Mouse (Mus musculus): ENCODE measurements around the gene Rbx1.

Rbx1 gene

DNA sequence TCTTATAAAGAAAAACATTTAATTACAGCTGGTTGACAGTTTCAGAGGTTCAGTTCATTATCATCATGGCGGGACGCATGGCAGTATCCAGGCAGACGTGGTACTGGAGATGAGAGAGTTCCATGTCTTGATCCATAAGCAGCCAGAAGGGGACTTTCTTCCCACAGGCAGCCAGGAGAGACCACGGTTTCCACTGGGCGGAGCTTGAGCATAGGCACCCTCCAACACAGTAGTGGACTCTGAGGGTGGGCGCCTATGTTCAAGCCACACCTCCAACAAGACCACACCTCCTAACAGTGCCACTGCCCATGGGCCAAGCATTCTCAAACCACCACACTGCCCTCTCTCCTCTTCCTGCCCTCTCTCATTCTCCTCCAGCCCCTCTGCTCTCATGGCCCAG is 17.6 kb downstream of the Rbx1 start:
- no peak for DNase-seq (ENCODE audit: low spot score in 2 of 2)

GRCm38 (mm10) chr15:81485483-81485882 is 19.4 kb downstream of the Rbx1 start:
- DNase-seq (ENCODE audit: low spot score in 2 of 2) = no peak

GRCm38 (mm10) chr15:81503466-81503865 is 37.4 kb downstream of the Rbx1 start:
- DNase-seq (ENCODE audit: low spot score in 2 of 2) = no peak

DNA sequence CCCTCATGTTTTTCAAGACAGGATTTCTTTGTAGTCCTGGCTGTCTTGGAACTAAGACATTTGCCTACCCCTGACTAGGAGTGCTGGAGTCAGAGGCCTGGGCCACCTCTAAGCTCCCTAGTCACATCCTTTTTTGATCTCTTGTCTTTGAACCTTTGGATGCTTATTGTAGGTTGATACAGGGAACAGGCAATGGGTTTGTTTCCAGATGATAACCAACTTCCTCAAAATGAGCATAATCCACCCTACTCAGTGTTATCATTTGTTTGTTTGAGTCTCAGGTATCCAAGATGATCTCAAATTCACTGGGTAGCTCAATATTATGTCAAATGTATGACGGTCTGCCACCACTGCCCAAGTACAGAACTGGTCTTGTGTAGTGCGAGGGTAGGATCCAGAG is 37.9 kb downstream of the Rbx1 start:
- no peak for DNase-seq (ENCODE audit: low spot score in 2 of 2)

- DNase-seq (ENCODE audit: low spot score in 2 of 2) = peak; percentile 37 to 78
Measured at GRCm38 (mm10) chr15:81507201-81507600, 41.1 kb downstream of the Rbx1 start.

- no peak for DNase-seq (ENCODE audit: low spot score in 2 of 2)
Measured at GRCm38 (mm10) chr15:81510621-81511020, 44.5 kb downstream of the Rbx1 start.

DNA sequence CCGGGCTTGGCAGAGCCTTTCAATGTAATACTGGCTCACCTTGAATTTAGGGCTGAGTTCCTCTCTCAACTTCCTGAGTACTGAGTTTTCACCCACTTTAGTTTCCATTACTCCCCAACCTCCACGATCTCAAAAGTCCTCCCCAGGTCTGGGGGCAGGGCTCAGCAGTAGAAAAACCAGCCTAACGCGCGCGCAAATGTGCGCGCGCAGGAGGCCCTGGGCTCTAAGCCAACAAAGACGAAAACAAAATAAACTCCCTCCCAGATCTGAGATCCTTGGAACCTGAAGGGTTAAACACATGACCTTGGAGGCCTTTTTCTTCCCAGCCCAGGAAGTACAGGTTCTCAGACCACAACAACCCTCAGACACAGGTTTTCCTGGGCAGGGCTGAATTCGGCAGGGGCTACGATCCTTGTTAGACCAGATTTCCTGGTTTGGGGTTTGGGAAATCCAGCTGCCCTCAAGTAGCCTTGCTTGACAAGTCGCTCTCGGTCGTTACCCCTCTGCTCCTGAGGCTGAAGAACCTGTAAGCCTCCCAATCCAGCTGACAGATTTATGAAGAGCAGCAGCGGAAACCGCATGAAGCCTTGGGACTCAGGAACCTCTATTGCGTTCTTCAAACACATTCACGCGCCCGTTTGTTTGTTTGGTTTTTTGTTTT is 45.6 kb downstream of the Rbx1 start:
- DNase-seq (ENCODE audit: low spot score in 2 of 2) = peak; percentile 54 to 82

DNA sequence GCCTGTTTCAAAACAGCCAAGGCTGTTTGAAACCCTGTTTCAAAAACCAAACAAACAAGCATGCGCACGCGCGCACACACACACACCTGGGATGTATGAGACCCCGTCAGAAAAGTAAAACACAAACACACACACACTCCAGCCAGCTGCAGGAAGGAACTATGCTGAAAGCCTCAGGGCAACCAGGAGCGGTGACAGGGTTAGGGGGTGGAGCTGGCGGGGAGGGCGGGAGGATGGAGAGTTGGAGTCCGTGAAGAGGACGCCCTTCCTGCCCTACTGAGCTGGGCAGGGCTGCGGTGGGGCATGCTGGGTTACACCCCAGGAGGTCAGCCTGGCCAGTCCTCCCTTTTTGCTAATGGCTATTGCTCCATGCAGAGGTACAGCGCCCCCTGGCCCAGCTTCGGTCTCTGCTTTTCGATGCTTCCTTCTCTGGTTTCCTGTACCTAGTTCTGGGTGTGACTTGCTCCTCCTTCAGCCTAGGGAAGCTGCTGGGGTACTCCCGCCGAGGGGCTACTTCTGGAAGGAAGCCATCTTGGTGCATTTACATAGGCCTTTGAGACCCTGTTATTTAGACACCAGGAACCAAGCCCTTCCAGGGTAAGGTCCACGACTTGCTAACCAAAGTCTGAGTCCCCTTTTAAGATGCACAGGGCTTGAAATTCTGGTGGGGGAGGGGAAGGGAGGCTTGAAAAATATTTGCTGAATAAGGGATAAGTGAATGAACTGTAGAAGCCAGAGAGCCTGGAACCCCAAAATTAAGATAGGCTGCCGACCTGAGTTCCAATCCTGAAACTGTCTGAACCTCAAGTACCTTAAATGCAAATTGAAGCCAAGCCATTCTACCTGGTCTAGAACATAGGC is 48.2 kb downstream of the Rbx1 start:
- peak; percentile 81 to 92 for DNase-seq (ENCODE audit: low spot score in 2 of 2)

- peak in 1 of 2 experiments; percentile 15 for DNase-seq (ENCODE audit: low spot score in 2 of 2)
Measured at GRCm38 (mm10) chr15:81515221-81515620, 49.1 kb downstream of the Rbx1 start.

- DNase-seq (ENCODE audit: low spot score in 2 of 2) = no peak
Measured at GRCm38 (mm10) chr15:81518031-81518430, 51.9 kb downstream of the Rbx1 start.

- DNase-seq (ENCODE audit: low spot score in 2 of 2) = no peak
Measured at GRCm38 (mm10) chr15:81518761-81519160, 52.7 kb downstream of the Rbx1 start.

GRCm38 (mm10) chr15:81522036-81522751 is 56.1 kb downstream of the Rbx1 start:
- DNase-seq (ENCODE audit: low spot score in 2 of 2) = peak; percentile 83 to 85

GRCm38 (mm10) chr15:81522761-81523168 is 56.7 kb downstream of the Rbx1 start:
- no peak for DNase-seq (ENCODE audit: low spot score in 2 of 2)

DNA sequence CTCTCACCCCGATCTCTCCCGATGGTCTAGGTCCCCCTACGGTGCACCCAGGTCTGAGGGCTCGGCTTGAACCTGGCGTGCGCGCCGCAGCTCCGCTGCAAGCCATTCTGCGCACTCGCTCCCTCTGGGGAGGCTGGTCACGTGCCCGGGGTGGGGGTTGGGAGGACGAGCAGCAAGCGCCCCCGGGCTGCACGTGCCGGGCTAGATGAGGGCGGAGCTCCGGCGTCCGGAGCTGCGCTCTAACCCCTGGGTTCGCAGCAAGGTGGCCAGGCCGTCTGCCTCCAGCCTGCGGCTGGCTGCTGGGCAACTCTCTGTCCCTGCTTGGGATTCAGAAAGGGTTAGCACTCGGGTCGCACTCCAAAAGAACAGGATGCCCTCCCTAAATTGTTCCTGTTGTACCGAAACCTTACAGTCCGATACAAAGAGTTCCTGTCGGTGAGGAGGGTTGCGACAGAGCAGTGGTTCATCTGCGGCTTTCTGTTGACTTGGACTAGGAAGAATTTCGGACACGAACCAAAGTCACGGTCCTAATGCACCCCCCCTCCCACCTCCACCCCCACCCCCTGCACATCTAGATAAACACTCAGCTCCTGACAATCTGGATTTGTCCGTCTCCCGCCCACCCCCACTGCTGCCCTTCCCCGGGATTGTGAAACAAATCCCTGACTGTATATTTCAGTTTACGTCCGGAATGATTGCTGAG is 57.2 kb downstream of the Rbx1 start:
- peak; percentile 92 to 99 for DNase-seq (ENCODE audit: low spot score in 2 of 2)

DNA sequence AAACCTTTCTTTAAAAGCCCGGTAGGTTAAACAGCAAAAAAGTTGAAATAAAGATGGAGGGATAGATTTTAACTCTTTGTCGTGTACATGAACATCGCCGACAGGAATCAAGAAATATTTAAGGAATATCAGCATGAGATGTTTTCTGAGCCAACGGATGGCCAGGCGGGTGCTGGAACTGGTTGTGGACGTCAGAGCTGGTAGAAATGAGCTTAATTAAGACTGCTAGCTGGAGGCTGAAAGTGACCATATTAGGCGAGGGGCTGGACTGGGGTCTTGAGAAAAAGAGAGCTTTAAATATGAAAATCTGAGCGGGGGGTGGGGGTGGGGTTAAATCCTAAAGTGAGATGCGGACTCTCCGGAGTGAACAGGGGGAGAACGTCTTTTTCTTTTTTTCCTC is 57.8 kb downstream of the Rbx1 start:
- no peak for DNase-seq (ENCODE audit: low spot score in 2 of 2)
